In the genomic region with DNA sequence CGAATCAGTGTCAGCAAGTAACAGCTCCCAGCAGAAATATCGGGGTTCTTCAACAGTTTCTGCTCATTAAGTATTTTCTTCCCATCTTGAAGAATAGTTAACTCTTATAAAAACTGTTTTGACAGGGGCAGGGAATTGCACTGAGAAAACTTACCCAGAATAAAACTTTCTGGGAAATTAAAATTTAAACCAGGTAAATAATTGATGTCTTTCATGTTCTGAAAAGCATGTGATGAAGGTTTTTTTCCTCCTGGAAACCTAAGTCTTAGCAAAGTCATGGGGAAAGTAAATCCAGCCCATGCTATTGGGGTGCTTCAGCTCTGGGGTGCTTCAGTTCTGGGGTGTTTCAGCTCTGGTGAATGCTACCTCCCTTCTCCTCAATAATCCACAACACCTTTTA, we compare ENCODE assay signal across 24 mouse cellular contexts. TPM values are rescaled to one million over a fixed set of nuclear protein-coding genes. Genes with fewer than 3 reads are reported as not detected.
"Had no signal": no experiment of that assay in that cellular context is flagged by ENCODE, and none has a peak within 500 bp of the region (broad histone marks: within the 10 kb centered on the region; RNA-seq: fewer than 3 reads in every experiment).

No protein-coding gene starts in this region.

- H3K4me1 ChIP-seq: hindbrain, embryonic 13.5 days; hindbrain, embryonic 15.5 days; limb, embryonic 13.5 days; limb, embryonic 15.5 days; liver, embryonic 12.5 days had no signal

- ATAC-seq: forebrain, postnatal 0 days; hindbrain, postnatal 0 days; intestine, embryonic 16.5 days; liver, embryonic 12.5 days had no signal

- H3K27ac ChIP-seq: heart, adult 2 months; heart, embryonic 13.5 days; heart, embryonic 15.5 days; hindbrain, embryonic 13.5 days; hindbrain, embryonic 15.5 days; hindbrain, postnatal 0 days; limb, embryonic 13.5 days; limb, embryonic 15.5 days; liver, embryonic 12.5 days; liver, embryonic 14.5 days had no signal

- H3K9ac ChIP-seq: forebrain, postnatal 0 days; heart, embryonic 13.5 days; heart, embryonic 15.5 days; hindbrain, embryonic 13.5 days; hindbrain, embryonic 15.5 days; limb, embryonic 13.5 days; limb, embryonic 15.5 days; liver, embryonic 12.5 days; liver, embryonic 14.5 days had no signal

- DNase-seq: forebrain, postnatal 0 days; gastrocnemius, postnatal 14 days; gastrocnemius, postnatal 36 days; heart, adult 2 months; heart, postnatal 14 days; heart, postnatal 36 days; layer of hippocampus, adult 9-11 months; layer of hippocampus, postnatal 36 days; left cerebral cortex, postnatal 4 days had no signal

- H3K4me3 ChIP-seq: heart, adult 2 months; heart, embryonic 13.5 days; heart, embryonic 15.5 days; hindbrain, embryonic 13.5 days; hindbrain, embryonic 15.5 days; limb, embryonic 13.5 days; limb, embryonic 15.5 days; liver, embryonic 12.5 days had no signal

- H3K4me2 ChIP-seq: heart, embryonic 11.5 days; heart, embryonic 13.5 days; heart, embryonic 15.5 days; hindbrain, embryonic 13.5 days; hindbrain, embryonic 15.5 days; limb, embryonic 13.5 days; limb, embryonic 15.5 days; liver, embryonic 12.5 days had no signal

- H3K36me3 ChIP-seq: hindbrain, embryonic 13.5 days; hindbrain, embryonic 15.5 days; liver, embryonic 12.5 days had no signal

- H3K27me3 ChIP-seq: heart, embryonic 13.5 days; heart, embryonic 15.5 days; limb, embryonic 13.5 days; limb, embryonic 15.5 days; liver, embryonic 12.5 days had no signal

- H3K9me3 ChIP-seq: heart, embryonic 13.5 days; heart, embryonic 15.5 days; hindbrain, embryonic 13.5 days; hindbrain, embryonic 15.5 days; limb, embryonic 13.5 days; limb, embryonic 15.5 days; liver, embryonic 12.5 days had no signal

RNA-seq across cellular contexts. Expression of gene A730049H05Rik, which starts 5.7 kb away (rescaled TPM):
- polyA plus RNA-seq: heart, adult 2 months; large intestine, adult 2 months; liver, adult 2 months; liver, embryonic 16.5 days had no signal

RNA-seq across cellular contexts. Expression of gene Gm15737, which starts 58.5 kb away (rescaled TPM):
- polyA plus RNA-seq: forebrain, postnatal 0 days; hindbrain, embryonic 11.5 days; hindbrain, embryonic 13.5 days; hindbrain, embryonic 15.5 days; hindbrain, postnatal 0 days; intestine, embryonic 16.5 days; liver, adult 2 months; liver, embryonic 12.5 days; liver, embryonic 14.5 days; liver, embryonic 16.5 days had no signal
